Mouse (Mus musculus) heart, adult 2 months (tissue): ENCODE measurements around the gene Nfic.

Experiments used
- CTCF ChIP-seq: fragments of 200-600 bp; IDR thresholded peaks from 2 replicates; pipeline ENCODE4 v1.8.1; 2022; ENCODE audit warnings: antibody characterized with exemption, mild to moderate bottlenecking, moderate library complexity
- POLR2A ChIP-seq: fragments of 200-500 bp; IDR thresholded peaks from 2 replicates; pipeline ENCODE4 v1.6.1; 2011; ENCODE audit warnings: mild to moderate bottlenecking, low read depth, low read length, control low read depth; ENCODE audit not compliant: insufficient read depth

- TF ChIP-seq CTCF (no peak), POLR2A (no peak)
Measured at GRCm38 (mm10) chr10:81399296-81399695, 56.1 kb downstream of the Nfic start.
